Mouse (Mus musculus) forebrain, embryonic 14.5 days (tissue): Measurements from ENCODE around the gene Milr1. TPM values are rescaled to one million over a fixed set of nuclear protein-coding genes. Genes with fewer than 3 reads are reported as not detected.

Experiments
- microRNA-seq: library from miRNA; unstranded; fragments of <30 nt; microRNA quantifications from one replicate; pipeline ENCODE4, GENCODE M21; 2016
- polyA plus RNA-seq: library from polyadenylated mRNA; unstranded; fragments of >200 nt; fragmentation: Nextera tagmentation; extraction: Ambion mirVana; gene quantifications from 2 replicates; pipeline ENCODE4 v1.2.1, GENCODE M21; 2014

Milr1 gene
- polyA plus RNA-seq, 1 experiment from 2014 or later, result 0.61 TPM

Small RNAs within 50 kb of the gene (microRNA-seq; reads per million reads assigned to microRNA genes)
- gene Gm25994 (not detected), gene Mir3064 (9.5 reads per million, percentile 33 among the genes with 10 or more reads in this experiment)

Other genes with a start within 250 kb of the Milr1 start
- 11.9 and 17.6 TPM in 2 replicates for gene Tex2, start 137.8 kb upstream of the Milr1 start, polyA plus RNA-seq
- 15.0 and 16.8 TPM in 2 replicates for gene Pecam1, start 598 bp upstream of the Milr1 start, polyA plus RNA-seq
- gene Polg2, start 28.3 kb downstream of the Milr1 start, polyA plus RNA-seq, result 9.1 and 10.1 TPM in 2 replicates
- 504 and 550 TPM in 2 replicates for gene Ddx5, start 38.0 kb downstream of the Milr1 start, polyA plus RNA-seq
- gene Cep95, start 38.0 kb downstream of the Milr1 start, polyA plus RNA-seq, result 12.2 and 14.2 TPM in 2 replicates
- gene Smurf2, start 169.5 kb downstream of the Milr1 start, polyA plus RNA-seq, result 20.0 and 20.5 TPM in 2 replicates
- 335 and 390 TPM in 2 replicates for gene Kpna2, start 248.3 kb downstream of the Milr1 start, polyA plus RNA-seq